Mouse (Mus musculus): ENCODE results near the gene Atad5. TPM values are rescaled to one million over a fixed set of nuclear protein-coding genes. Genes with fewer than 3 reads are reported as not detected.
"Not testable (repeated sequence)": the region's sequence is repeated elsewhere in the genome, so short reads cannot be mapped to it uniquely, and the experiment has no call there.

The Atad5 gene
- total RNA-seq, 2 experiments from 2014 or later = 0.74 to 0.81 TPM

DNA sequence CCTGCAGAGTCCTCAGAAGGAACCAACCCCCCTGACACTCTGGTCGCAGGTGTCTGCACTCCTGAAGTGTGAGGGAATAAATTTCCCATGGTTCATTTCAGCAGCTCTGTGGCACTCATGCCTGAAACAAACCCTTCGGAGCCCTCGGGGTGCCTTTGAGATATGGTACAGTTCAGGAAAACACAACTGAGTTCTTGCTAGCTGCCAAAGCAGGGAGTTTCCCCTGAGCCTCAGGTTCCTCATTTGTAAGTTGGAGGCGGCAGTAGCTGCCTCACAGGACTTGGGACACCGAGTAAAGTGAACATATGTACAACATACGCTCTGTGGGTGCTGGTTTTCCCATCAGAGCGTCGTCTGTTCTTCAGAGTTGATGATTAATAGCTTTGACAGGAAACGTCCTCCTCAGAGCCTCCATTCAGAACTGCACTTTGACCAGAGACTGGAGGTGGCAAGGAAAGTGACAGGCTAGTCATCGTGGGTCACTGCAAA, 56.6 kb downstream of the Atad5 start:
- no peak for TF ChIP-seq CTCF (IDR thresholded peaks at IDR 0.05)
- Histone ChIP-seq H3K27ac (peak overlapping the region; percentile 48; the same call in 1 of the 2 replicates), H3K4me3 (no peak overlapping the region)
- intact Hi-C loops (cut with DNase I) = no loop called here
- no peak for DNase-seq

DNA sequence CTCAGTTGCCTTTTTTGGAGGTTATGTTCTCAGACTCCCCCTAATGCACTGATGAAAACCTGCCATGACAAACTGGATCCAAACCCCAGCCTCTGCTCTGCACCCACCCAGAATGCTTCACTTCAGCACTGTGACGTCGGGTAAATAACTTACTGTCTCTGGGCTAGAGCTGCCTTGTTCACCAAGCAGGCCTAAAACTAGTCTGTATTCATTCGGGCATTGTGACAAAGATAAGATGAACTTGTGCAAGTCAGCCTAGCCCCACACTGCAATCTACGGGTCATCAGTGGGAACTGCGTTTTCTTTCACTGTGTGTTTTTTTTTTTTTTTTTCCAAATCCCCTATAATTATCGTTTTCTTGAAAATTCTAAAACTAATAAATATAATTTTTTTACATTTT, 58.5 kb downstream of the Atad5 start:
- no peak overlapping the region for H3K4me3 ChIP-seq
- peak overlapping the region; percentile 46 for H3K27ac ChIP-seq
- intact Hi-C loops (cut with DNase I) = no loop called here
- TF ChIP-seq CTCF (IDR thresholded peaks at IDR 0.05) = no peak
- no peak for DNase-seq

DNA sequence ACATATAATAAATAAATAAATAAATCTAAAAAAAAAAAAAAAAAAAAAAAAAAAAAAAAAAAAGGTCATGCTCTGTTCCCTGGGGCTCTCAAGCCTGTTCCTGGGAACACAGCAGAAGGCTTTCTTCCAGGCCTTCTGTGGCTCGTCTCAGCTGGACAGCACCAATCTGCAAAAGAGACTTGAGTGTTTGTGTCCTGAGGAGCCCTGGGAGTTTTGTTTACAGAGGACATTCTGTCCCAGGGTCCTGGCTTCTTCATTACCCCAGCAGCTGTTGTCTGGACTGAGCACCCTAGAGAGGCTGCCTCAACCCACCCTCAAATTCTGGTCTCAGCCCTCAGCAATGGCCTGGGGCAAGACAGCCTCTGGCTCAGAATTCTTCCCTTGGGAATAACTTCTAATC, 59.1 kb downstream of the Atad5 start:
- intact Hi-C loops (cut with DNase I) = no loop called here
- H3K27ac ChIP-seq = no peak overlapping the region
- no peak overlapping the region for H3K4me3 ChIP-seq
- TF ChIP-seq CTCF (IDR thresholded peaks at IDR 0.05) = no peak
- peak; percentile 50 for DNase-seq

DNA sequence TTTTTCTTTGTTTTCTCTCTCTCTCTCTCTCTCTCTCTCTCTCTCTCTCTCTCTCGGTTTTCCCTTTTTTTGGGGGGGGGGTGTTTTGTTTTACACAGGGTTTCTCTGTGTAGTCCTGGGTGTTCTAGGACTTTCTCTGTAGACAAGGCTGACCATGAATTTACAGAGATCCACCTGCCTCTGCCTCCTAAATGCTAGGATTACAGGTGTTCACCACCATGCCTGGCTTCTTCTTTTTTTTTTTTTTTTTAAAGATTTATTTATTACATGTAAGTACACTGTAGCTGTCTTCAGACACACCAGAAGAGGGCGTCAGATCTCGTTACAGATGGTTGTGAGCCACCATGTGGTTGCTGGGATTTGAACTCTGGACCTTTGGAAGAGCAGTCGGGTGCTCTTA, 59.8 kb downstream of the Atad5 start:
- H3K27ac ChIP-seq; intact Hi-C loops (cut with DNase I); DNase-seq: not testable (repeated sequence)

DNA sequence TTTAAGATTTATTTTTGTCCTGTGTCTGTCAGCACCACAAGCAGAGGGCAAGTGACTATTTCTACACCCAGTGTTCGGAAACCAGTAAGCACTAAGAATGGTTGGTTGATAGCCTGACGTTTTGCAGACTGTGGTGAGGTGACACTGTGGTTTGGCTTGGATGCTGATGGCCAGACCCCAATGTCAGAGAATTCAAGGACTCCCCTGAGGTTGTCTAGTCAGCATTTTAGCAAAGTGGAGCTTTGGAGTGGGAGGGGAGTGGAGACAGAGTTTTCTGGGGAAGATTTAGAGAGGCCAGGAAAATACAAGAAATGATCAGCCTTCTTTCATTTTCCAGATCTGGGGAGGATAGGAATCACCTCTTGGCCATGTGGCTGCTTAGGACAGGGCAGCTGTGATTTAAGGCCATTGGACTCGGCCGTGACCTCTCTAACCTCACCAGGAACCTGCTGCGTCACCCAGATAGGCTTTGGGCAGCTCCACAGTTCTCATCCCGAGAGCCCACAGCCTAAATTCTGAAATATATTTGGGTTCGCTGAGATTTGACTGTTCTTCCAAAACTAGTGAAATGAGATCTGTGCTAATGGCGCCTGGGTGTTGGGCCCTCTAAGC, 60.3 kb downstream of the Atad5 start:
- no peak for DNase-seq
- no peak overlapping the region for H3K4me3 ChIP-seq
- intact Hi-C loops (cut with DNase I) = no loop called here
- no peak for TF ChIP-seq CTCF (IDR thresholded peaks at IDR 0.05)
- H3K27ac ChIP-seq = peak overlapping the region; percentile 57

More for the DNA sequence above, 59.8 kb downstream of the Atad5 start:
- not testable (repeated sequence) for H3K4me3 ChIP-seq

DNA sequence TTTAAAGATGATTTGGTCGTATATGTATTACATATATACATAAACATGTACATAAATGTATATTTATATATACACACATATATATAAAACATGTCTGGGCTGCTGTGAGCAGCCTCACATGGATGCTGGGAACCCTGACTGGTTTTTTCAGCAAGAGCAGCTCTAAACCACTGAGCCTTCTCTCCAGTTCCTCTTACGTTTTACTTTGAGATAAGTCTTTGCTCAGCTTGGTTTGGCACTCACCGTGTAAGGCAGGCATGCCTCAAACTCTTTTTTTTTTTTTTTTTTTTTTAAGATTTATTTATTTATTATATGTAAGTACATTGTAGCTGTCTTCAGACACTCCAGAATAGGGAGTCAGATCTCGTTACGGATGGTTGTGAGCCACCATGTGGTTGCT, 61.4 kb downstream of the Atad5 start:
- no peak overlapping the region for H3K4me3 ChIP-seq
- intact Hi-C loops (cut with DNase I) = no loop called here
- no peak overlapping the region for H3K27ac ChIP-seq
- TF ChIP-seq CTCF (IDR thresholded peaks at IDR 0.05) = no peak
- no peak for DNase-seq

DNA sequence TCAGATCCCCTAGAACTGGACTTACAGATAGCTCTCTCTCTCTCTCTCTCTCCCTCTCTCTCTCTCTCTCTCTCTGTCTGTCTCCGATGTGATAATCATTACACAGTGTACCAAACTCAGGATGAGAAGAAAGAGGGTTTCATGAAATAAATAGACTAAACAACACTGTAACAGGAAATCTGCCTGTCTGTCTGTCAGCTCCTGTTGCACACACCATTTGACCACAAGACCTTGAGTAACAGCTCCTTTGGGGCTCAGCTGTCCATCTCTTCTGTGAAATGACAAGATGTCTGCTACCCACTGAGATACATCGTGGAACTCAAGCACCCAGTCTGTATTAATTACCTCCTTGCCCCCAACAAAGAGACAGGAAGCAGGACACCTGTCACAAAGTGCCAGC, 62.3 kb downstream of the Atad5 start:
- peak overlapping the region; percentile 51 for H3K27ac ChIP-seq
- no peak overlapping the region for H3K4me3 ChIP-seq
- intact Hi-C loops (cut with DNase I) = no loop called here
- no peak for DNase-seq
- no peak for TF ChIP-seq CTCF (IDR thresholded peaks at IDR 0.05)

DNA sequence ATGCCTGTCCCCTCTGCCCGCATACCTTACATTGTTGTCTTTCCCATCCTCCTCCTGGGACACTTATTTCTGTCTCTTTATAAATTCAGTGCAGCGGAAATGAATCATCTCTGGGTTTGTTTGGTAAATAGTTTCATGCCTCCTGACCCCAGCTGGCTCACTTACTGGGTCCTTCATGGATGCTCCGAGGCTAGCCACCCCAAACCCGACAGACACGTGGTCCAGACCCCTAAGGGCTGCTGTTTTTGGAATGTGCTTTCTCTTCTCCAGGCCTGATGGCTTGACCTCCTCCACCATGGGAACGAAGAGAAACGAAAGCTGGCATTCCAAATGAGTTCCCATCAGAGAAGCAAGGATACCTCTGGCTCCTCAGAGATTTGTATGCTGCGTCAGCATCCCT, 63.2 kb downstream of the Atad5 start:
- DNase-seq = no peak
- intact Hi-C loops (cut with DNase I) = no loop called here
- no peak for TF ChIP-seq CTCF (IDR thresholded peaks at IDR 0.05)
- H3K27ac ChIP-seq = peak overlapping the region; percentile 85; the same call in 1 of the 2 replicates
- no peak overlapping the region for H3K4me3 ChIP-seq

DNA sequence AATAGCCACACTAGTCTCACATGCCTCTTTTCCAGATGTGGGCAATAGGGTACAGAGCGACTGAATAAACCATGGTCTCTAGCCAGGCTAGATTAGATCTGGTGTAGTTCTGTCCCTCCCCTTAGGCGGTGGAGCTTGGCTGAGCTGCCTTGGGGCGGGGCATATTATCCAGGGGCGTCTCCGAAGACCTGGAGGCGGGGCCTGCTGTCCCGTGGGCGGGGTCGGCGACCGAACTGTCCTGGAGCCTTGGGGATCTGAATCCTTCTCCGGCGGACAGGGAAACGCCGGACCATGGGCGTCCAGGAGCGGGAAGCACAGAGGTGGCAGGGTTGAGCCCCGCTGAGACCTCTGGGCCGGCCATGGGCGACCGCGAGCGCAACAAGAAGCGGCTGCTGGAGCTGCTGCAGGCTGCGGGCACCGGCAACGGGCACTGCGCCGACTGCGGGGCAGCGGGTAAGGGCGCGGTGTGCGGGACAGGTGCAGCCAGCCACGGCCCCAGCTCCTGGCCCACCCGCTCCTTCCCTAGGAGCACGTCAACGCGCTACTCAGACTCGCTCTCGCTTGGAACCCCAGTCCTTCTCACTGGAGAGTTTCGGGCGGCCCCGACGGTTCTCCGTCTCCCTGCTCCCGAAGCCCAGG, 64.8 kb downstream of the Atad5 start, which contains the start of gene Adap2:
TSS of gene Adap2 (plus strand) at position 249 of the 639 bp plus-strand sequence.
- TF ChIP-seq CTCF (IDR thresholded peaks at IDR 0.05) = no peak
- peak; percentile 94 for DNase-seq
- peak within 1 kb of the TSS; percentile 85 for H3K27ac ChIP-seq
- H3K4me3 ChIP-seq = peak within 1 kb of the TSS; percentile 74
- intact Hi-C loops (cut with DNase I) = no loop called here

DNA sequence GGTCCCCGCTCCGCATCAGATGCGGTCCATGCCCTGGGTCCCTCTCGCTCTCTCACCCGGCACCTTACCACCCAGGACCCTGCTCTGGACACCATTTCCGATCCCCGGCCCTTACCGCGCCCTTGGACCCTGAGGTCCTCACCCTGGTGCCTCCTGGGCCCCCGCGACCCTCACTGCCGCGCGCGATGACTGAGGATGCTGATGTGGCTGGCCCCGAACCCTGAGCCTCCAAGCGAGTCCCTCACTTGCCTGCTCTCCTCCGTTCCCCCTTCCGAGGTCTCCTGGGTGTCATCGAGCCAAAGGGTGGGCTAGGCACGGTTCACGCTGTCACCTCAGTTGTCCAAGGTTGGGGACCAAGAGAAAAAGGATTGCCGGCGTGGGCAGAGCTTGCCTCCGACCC, 65.3 kb downstream of the Atad5 start:
- peak overlapping the region; percentile 74 for H3K4me3 ChIP-seq
- no peak for DNase-seq
- TF ChIP-seq CTCF (IDR thresholded peaks at IDR 0.05) = no peak
- intact Hi-C loops (cut with DNase I) = no loop called here
- H3K27ac ChIP-seq = peak overlapping the region; percentile 85

DNA sequence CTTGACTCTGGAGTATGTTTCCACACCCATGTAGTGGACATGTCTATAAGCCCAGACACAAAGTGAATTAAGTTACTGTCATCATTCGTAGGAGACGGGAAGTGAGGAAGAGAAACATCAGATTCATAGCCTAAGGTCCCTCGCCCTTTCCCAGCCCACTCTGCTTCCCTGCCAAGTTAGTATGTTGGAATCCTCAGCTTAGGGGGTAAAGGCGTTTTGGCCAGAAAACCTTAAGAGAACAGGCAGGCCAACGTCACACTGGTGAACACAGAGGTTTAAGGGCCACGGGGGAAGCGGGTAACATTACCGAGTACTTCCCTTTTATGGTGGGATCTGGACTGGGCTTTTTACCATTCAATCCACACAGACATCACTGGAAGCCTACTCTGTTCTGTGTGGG, 66.3 kb downstream of the Atad5 start:
- Histone ChIP-seq H3K4me3 (peak overlapping the region; percentile 74), H3K27ac (peak overlapping the region; percentile 64)
- intact Hi-C loops (cut with DNase I) = no loop called here
- TF ChIP-seq CTCF (IDR thresholded peaks at IDR 0.05) = no peak
- no peak for DNase-seq

DNA sequence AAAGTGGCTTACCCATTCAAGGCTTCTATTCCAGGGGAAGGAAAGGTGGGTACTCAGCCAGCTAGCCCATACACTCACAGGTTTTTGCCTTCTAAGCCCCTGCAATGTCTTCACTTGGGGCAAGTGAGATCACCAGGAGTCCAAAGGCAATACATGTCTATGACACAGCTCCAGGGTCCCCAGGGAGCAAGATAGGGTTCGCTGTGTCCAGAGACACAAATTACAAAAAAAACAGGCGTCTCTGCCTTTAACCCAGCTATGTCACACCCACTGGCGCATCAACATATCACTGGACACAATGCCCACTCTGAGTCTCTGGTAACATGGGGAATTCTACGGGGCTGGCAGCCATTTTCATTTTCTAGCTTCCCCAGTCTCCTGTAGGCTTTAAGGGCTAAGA, 66.8 kb downstream of the Atad5 start:
- intact Hi-C loops (cut with DNase I) = no loop called here
- peak overlapping the region; percentile 74 for H3K4me3 ChIP-seq
- DNase-seq = no peak
- peak overlapping the region; percentile 64 for H3K27ac ChIP-seq
- TF ChIP-seq CTCF (IDR thresholded peaks at IDR 0.05) = no peak

DNA sequence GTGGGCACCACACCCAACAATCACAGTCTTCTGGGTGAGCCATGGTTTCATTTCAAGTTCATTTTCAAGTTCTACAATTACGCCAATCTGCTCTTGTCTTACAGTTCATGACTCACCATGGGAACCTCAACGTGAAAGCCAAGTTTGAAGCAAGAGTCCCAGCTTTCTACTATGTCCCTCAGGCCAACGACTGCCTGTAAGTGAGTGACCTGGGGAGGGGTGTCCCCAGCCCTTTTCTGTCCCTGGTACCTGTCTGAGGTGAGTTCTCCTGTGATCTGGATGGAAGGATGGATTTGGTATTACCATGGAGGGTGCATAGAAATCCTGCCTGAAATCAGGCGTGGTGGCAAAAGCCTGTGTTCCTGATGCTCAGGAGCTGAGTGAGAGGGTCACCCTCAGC, 67.6 kb downstream of the Atad5 start:
- no peak for TF ChIP-seq CTCF (IDR thresholded peaks at IDR 0.05)
- intact Hi-C loops (cut with DNase I) = no loop called here
- H3K27ac ChIP-seq = peak overlapping the region; percentile 40
- peak overlapping the region; percentile 74 for H3K4me3 ChIP-seq
- no peak for DNase-seq

DNA sequence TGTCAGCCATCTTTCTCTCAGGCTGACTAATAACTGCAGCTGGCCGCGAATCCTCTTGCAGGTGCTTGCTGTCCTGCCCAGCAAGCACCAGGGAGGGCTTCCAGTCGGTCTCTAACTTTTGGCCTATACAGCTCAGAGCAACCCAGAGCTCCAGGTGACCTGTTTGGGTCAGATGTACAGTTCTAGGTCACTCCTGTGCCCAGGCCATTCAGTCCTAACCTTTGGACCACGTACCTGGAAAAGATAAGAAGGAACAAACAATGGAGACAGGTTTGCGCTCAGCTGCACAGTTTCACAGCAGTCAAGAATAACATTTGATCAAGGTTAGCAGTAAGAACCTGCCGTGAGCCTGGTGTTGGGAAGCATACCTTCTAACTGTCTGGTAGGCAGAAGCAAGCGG, 69.8 kb downstream of the Atad5 start:
- intact Hi-C loops (cut with DNase I) = no loop called here
- no peak for DNase-seq
- no peak overlapping the region for H3K27ac ChIP-seq
- no peak for TF ChIP-seq CTCF (IDR thresholded peaks at IDR 0.05)
- H3K4me3 ChIP-seq = no peak overlapping the region
